Mouse (Mus musculus) right cerebral cortex, adult 18-20 months (tissue): ENCODE data around the gene Dchs1.
"Not testable (repeated sequence)": the region's sequence is repeated elsewhere in the genome, so short reads cannot be mapped to it uniquely, and the experiment has no call there.

Source experiments
- DNase-seq: peaks from one replicate; pipeline ENCODE4 v3.0.0; 2022; ENCODE audit warnings: mixed read lengths

The Dchs1 gene

DNA sequence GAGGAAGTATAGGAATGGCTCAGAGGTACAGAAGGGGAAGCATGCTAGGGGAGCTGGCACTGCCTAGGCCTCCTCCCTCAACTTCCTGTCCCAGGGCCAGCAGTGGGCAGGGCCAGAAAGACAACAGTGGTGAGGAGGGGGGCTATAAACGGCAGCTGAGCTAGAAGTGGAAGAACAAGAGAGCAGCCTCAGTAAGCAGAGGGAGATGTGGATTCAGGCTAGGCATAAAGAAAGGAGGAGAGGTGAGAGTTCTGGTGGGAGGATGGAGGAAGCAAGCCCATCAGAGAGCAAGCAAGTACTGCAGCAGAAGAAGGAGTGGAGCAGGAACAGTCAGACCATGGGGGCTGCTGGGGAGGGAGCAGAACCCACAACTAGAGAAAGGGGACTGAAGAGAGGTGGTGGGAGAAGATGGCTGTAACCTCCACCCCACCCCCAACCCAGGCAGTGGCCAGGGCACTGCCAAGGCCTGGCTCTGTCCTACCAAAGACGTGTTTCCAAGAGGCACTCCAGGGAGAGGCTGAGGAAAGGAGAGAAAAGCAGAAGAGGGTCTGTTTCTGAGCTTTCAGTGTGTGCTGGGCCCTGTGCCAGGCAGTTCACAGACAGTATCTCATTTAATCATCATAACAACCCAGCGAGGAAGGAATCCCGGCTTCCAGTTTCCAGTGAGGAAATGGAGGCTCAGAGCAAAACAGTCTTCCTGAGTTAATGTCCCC lies 8.7 kb downstream of the Dchs1 start:
- no peak for DNase-seq

DNA sequence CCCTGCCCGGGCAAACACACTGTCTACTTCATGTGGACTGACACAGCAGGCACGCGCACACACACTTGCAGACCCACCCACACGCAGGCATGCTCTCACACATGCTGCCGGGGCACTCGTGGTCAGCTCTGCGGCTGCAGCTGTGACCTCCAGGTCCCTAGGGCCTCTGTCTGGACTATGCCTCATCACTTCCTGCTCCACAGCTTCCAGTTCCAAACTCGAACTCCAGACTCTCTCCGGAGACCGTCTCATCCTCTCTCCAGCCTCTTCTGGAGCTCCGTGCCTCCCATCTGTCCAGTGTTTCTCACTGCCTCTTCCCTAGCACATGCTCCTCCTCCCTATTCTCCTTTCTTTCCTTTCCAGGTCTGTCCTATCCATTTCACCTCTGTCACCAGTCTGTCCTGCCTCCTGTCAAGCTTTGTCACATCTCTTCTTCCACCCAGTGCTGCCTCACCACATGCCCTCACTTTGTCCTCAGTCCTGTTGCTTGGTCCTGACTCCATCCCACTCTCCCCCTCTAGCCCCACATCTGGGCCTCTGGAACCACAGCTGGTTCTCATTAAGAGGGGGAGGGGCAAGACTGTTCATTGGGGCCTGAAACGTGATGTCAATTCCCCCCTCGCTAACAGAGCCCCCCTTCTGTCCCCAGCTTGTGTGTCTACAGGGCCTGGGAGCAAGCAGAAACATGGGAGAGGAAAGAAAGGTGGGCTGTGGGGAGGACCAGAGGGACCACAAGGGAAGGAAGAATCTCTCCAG lies 9.5 kb downstream of the Dchs1 start:
- no peak for DNase-seq

GRCm38 (mm10) chr7:105777316-105777715 lies 10.1 kb downstream of the Dchs1 start:
- no peak for DNase-seq

- no peak for DNase-seq
Observed at GRCm38 (mm10) chr7:105776026-105776425, 11.4 kb downstream of the Dchs1 start.

GRCm38 (mm10) chr7:105774661-105775060 lies 12.8 kb downstream of the Dchs1 start:
- DNase-seq, result no peak

DNA sequence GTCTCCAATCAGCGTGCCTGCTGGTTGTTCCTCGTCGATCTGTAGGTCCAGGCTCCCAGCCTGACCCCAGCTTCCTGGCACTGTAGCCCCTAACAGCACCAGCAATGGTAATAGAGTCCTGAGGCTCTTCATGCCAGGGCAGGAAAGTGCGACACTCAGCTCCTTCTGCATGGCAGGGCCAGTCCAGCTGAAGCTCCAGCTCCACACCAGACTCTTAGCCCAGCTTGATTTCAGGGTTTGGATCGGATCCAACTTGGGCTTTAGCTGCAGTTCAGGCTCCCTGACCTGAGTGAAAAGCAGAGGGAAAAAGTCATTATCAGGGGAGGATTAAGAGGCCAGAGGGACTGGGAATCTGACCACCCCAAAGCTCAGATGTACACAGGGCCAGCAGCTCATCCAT lies 14.4 kb downstream of the Dchs1 start:
- no peak for DNase-seq

GRCm38 (mm10) chr7:105772331-105772730 lies 15.1 kb downstream of the Dchs1 start:
- no peak for DNase-seq

DNA sequence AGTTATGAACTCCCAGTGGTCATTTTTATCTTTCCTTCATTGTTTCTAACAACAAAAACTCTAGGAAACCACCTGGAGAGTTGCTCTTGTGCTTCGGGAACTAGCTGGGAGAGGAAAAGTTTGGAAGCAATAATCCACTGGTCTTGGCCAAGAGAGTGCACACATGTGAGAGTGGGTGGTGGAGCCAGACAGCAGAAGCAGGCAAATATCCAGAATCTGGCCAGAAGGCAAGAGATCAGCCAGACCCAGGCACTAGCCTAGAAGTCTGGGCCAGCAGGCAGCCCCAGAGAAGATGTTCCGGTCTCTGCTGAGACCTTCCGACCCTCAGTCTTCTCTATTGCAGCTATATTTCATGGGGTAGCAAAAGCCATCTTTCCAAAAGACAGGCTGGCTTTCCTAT lies 17.5 kb downstream of the Dchs1 start:
- no peak for DNase-seq

DNA sequence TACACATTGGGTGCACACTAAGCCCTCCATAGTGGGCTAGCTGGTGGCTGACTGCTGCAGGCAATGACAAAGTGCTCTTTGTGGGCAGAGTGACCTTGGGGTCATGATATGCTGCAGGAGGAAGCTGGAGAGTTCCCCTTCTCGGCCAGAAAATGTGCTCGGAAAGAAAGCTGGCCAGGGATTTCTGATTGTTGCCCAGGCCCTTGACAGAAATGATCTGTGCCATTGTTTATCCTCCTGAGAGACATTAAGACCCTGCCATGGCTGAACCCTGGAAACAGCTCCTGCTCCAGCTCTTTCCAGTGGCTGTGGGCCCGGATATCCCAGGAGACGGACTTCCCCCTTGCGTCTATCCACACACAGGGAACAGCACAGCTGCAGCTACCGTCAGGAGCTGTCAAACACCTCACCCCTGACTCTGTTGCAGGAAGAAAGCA lies 19.7 kb downstream of the Dchs1 start:
- DNase-seq, result no peak

DNA sequence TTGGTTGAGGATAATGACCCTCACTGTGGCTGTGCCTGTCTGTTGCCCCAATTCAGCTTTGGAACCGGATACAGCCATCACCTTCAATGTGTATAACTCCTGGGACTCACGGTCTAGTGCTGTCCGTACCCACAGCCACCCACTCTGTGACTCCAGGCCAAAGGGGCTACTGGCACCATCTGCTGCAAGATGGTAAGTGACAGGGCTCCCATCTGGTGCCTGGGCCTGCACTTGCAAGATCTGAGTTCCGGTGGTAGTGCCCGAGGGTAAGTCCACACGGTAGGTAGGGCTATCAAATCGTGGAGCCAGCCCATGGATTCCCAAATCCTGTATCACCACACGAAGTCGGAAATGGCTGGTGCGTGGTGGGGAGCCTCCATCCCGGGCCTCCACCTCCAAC lies 23.1 kb downstream of the Dchs1 start:
- DNase-seq, result no peak

DNA sequence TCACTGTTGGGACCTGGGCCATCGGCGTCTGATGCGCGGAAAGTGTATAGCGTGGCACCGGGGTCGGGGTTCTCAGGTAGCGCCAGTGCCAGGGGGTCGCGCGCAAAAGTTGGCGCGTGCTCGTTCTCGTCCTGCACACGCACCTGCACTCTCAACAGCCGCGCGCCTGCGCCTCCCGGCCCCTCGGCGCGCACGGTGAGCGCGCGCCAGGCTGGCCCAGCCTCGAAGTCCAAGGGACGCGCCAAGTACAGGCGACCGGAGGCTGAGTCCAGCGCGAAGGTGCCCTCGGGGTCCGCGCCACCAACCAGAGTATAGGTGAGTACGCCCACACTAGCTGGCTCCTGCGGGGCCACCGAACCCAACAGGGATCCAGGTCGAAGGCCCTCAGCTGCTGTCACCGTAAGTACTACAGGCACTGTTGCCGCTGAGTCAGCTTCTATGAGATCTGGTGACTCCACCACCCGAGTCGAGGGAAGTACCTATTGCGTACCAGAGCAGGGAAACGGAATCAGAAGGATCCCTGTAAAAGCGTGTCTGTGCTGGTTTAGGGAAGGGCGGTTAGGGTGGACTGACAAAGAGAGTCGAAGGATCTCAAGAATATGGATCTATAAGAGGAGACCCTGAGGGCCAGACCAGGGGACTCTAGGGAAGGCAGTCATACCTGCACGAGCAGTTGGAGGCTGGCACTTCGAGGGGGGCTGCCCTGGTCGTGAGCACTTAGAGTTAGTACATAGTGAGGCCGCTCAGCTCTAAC lies 24.8 kb downstream of the Dchs1 start:
- no peak for DNase-seq

- DNase-seq, result no peak
Observed at GRCm38 (mm10) chr7:105761813-105762484, 25.5 kb downstream of the Dchs1 start.

- DNase-seq, result no peak
Observed at GRCm38 (mm10) chr7:105753281-105753680, 34.2 kb downstream of the Dchs1 start.

GRCm38 (mm10) chr7:105752716-105753115 lies 34.7 kb downstream of the Dchs1 start:
- no peak for DNase-seq

DNA sequence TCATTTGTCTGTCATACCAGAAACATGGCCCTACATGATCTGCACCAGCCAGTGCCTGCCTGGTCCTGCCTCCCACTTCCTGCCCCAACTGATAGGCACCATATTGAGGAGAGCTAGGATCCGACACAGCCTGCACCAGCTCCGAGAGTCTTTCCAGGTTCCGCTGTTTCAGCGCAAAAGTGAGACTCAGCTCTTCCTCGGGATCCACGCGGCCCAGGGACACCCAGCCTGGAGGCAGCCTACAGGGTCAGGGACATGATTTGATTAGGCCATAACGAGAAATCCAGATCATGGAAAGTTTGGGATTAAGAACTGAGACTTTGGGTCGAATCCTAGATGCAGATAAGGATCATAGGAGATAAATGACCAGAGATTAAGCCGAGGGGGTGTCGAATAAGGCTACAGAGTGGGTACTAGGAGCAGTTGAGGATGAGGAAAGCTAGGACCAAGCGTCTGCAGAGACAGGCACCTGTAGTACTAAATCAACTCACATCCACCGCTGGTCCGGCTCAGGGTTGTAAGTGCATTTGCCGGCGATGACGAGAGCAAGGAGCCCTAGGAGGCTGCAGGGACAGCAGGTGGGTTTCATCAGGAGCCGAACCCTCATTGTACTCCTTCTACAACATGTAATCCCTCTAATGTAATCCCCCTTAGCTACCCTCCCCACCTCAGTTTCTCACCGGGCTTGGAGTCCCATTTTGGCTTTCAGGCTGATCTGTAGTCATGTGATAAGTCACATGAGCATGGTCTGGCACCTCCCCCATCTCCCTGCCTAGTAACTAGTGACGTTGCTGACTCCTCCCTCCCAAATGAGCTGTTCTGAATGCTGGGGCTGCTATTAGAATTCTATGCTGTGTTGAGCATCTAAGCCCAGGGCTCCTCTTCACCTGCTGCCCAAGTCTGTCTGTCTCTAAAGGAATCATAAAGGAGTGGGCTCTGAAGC lies 35.7 kb downstream of the Dchs1 start, which contains the start of gene Tpp1:
Gene Tpp1, minus strand, starts transcription at position 745 of the 943 bp plus-strand sequence.
- DNase-seq, result peak; percentile 96

DNA sequence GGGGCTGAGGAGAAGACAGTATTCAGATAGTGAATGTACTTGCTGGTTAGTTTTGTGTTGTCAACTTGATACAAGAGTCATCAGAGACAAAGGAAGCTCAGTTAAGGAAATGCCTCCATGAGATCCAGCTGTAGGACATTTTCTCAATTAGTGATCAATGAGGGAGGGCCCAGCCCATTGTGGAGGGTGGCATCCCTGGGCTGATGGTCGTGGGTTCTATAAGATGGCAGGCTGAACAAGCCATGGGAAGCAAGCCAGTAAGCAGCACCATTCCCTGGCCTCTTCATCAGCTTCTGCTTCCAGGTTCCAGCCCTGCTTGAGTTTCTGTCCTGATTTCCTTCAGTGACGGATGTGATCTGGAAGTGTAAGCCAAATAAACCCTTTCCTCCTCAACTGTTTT lies 39.7 kb downstream of the Dchs1 start:
- DNase-seq, result no peak

DNA sequence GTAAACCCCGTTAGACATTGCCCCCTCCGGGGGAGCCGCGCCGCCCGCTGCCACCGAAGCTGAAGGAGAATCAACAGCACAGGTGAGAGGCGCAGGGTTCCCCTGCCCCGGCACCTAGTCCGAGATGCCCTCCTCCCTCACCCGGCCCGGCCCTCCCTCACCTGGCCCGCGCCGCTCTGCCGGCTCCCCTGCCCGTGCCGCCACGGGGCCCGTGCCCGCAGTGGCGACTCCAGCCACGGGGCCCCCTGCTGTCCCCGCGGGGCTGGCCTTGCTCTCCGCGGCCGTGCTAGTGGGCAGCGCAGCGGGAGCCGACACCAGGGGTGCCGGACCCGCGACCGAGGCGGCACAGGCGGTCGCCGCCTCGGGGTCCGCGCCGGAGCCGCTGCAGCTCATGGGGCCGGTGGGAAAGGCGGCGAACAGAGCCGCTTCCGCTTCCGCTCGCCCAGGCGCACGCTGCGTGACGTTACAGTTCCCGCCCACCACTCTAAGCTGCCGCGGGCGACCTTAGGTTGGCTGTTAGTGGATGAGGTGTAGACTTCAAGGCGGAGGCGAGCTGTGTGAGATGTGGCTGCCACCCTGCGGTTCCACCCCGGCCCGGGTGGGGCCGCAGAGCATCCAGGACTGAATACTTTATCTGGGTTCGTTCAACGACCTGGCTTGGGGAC lies 43.4 kb downstream of the Dchs1 start, which contains the start of gene Taf10:
Gene Taf10, minus strand, starts transcription at position 436 of the 665 bp plus-strand sequence.
- DNase-seq, result peak; percentile 92

DNA sequence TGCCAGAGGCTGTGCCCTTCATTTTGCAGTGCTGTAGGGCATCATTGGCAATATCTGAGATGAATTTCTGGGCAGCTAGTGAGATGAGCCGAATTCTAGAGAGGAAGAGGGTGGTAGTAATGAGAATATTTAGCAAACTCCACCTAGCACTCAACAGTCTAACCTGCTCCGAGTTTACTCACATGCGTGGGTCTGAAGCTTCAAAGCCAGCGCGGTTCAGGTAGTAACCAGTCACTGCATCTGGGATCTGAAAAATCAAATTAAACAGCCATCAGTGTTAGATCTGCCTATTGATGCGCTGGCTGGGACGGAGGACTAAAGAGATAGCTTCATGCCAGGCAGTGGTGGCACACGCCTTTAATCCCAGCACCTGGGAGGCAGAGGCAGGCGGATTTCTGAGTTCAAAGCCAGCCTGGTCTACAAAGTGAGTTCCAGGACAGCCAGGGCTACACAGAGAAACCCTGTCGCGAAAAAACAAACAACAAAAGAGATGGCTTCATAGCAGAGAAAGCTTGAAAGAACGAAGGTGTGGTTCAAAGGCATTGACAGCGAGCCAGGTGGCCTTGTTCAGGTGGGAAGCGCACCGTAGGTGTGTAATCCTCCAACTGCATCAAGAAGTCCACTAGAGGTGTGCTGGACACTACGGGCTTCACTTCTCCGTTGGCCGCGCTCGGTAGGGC lies 44.1 kb downstream of the Dchs1 start:
- DNase-seq, result not testable (repeated sequence)

DNA sequence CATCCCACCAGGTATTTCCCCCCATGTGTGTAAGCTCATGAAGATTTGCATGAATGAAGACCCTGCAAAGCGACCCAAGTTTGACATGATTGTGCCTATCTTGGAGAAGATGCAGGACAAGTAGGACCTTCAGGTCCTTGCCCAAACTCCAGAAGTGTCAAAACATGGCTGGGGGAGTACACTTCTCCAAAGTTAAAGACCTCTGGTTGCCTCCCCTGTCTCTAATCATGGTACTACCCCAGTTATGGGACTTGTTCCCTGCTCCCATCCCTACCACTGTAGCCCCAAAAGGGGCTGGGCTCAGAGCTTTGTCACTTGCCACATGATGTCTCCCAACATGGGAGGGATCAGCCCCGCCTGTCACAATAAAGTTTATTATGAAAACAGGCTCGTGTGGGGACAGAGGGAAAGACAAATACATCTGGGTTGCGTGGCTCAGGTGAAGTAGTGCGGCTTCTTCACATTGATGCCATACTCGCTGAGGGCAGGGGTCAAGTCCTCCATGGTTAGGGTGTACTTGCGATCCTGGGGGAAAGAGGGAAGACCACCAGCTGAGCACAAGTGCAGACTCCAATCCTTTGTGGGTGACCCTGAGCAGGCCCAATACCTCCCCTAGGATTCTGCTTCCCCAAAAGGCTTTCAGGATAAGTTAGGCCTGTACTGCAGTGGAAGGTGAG lies 44.8 kb downstream of the Dchs1 start:
- DNase-seq, result not testable (repeated sequence)

DNA sequence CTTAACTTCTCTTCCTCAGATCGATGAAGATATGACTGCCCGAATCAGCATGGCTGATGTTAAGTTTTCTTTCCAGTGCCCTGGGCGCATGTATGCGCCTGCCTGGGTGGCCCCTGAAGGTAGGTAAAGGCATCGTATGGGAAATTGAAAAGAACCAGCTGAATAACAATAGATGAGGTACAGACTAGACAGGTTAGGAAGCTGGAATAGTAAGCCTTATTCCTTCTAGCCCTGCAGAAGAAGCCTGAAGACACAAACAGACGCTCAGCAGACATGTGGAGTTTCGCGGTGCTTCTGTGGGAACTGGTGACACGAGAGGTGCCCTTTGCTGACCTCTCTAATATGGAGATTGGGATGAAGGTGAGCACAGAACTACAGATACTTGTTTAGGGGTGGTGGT lies 45.5 kb downstream of the Dchs1 start:
- DNase-seq, result no peak
